Mouse (Mus musculus) bone marrow, adult 2 months (tissue): Measurements from ENCODE around the gene Ppt1.

Source experiments
- CTCF ChIP-seq: fragments of 200-500 bp; IDR thresholded peaks from 2 replicates; pipeline ENCODE4 v1.5.1; 2011; ENCODE audit warnings: low read length, control low read depth; ENCODE audit not compliant: control insufficient read depth, insufficient read depth
- POLR2A ChIP-seq: fragments of 200-500 bp; IDR thresholded peaks from 2 replicates; pipeline ENCODE4 v1.6.1; 2011; ENCODE audit warnings: low read depth, mild to moderate bottlenecking, control low read depth, low read length, borderline replicate concordance; ENCODE audit not compliant: control insufficient read depth

DNA sequence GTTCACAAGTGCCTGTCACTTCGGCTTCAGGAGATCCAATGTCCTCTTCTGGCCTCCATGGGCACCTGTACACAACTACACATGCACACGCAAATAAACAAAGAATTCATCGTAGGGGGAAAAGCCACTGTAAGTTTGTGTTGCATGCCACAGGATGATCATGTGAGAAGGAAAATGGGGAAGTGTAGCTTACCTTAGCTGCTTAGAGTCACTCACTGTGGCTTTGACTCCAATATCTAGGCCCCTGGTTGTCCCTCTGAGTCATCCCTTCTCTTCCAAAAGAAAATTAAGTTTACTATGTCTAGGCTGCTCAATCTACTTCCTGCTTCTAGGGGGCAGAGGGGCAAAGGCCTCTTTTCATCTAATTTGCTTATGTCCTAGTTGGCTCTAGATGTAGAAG, 67.7 kb downstream of the Ppt1 start:
- TF ChIP-seq CTCF: no peak
- no peak for TF ChIP-seq POLR2A
